Mouse (Mus musculus) limb, embryonic 11.5 days (tissue): Measurements from ENCODE around the gene Enox1. TPM values are rescaled to one million over a fixed set of nuclear protein-coding genes. Genes with fewer than 3 reads are reported as not detected.
A peak's percentile ranks its signal among the peaks of the same experiment; 100 is the strongest.

ENCODE experiments used
- ATAC-seq: fragments of 200-750 bp; cut with Nextera tagmentation; 2 replicates; pipeline ENCODE4 v1.8.0; 2017; ENCODE audit warnings: low read depth; ENCODE audit not compliant: insufficient number of reproducible peaks, low FRiP score, low TSS enrichment
- DNase-seq: peaks from one replicate; pipeline ENCODE4 v3.0.0-alpha.2; 2015; ENCODE audit warnings: low spot score
- H3K27ac ChIP-seq: fragments of 300-500 bp; sonication (generic); replicated peaks from 2 replicates; pipeline ENCODE4 v1.5.1; 2014; ENCODE audit warnings: low read depth, mild to moderate bottlenecking, low read length
- H3K27me3 ChIP-seq: fragments of 300-500 bp; sonication (generic); 2 replicates; pipeline ENCODE4 v1.6.1; 2014; ENCODE audit warnings: mild to moderate bottlenecking, low read length, mixed read lengths; ENCODE audit not compliant: control insufficient read depth, insufficient read depth
- H3K36me3 ChIP-seq: fragments of 300-500 bp; sonication (generic); 2 replicates; pipeline ENCODE4 v1.6.1; 2014; ENCODE audit warnings: mild to moderate bottlenecking, low read length, moderate library complexity, mixed read lengths; ENCODE audit not compliant: control insufficient read depth, insufficient read depth
- H3K4me1 ChIP-seq: fragments of 300-500 bp; sonication (generic); 2 replicates; pipeline ENCODE4 v1.6.1; 2014; ENCODE audit warnings: low read length, mixed read lengths; ENCODE audit not compliant: control insufficient read depth, insufficient read depth
- H3K4me2 ChIP-seq: fragments of 300-500 bp; sonication (generic); 2 replicates; pipeline ENCODE4 v1.6.1; 2014; ENCODE audit warnings: low read depth, mild to moderate bottlenecking, moderate library complexity; ENCODE audit not compliant: severe bottlenecking
- H3K4me3 ChIP-seq: fragments of 300-500 bp; sonication (generic); 2 replicates; pipeline ENCODE4 v1.5.1; 2014; ENCODE audit warnings: low read depth, low read length
- H3K9ac ChIP-seq: fragments of 300-500 bp; sonication (generic); 2 replicates; pipeline ENCODE4 v1.6.1; 2014; ENCODE audit warnings: mild to moderate bottlenecking, low read length
- H3K9me3 ChIP-seq: fragments of 300-500 bp; sonication (generic); 2 replicates; pipeline ENCODE4 v1.6.1; 2016; ENCODE audit warnings: low read length; ENCODE audit not compliant: control insufficient read depth
- WGBS: fragments of 180-500 bp; shearing (Covaris S2); extraction: QIAGEN DNeasy Blood & Tissue Kit; methylation state at CpG from one replicate; pipeline ENCODE4 v1.1.7; 2014; 5-methylcytosine and 5-hydroxymethylcytosine counted together
- polyA plus RNA-seq: library from polyadenylated mRNA; unstranded; fragments of >200 nt; fragmentation: Nextera tagmentation; extraction: Ambion mirVana; gene quantifications from 2 replicates; pipeline ENCODE4 v1.2.1, GENCODE M21; 2014

Enox1 gene
- polyA plus RNA-seq, 1 experiment from 2014 or later, result 5.6 TPM

DNA sequence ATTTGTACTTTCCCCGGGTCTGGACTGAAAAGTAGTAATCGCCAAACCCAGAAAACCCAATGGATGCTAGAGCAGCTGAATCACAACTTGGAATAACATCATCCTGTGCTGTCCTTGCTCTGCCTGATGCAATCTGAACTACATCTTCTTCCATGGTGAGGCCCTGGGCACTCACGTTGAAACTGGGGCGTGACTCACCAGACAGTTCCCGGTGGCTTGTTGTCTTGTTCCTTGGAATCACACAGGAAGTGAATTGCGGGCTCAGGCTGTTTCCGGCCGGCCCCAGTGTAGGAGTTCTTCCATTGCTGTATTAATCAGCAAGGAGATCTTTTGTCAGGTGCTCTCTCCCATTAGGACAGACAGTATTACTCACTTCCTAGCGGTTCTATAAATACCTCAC, 266.6 kb downstream of the Enox1 start:
- no peak overlapping the region for H3K4me3 ChIP-seq
- no peaks in the 10 kb centered on the region for H3K36me3 ChIP-seq
- 84% methylated on average over 9 of the region's 9 CpGs for WGBS
- no peaks in the 10 kb centered on the region for H3K4me1 ChIP-seq
- no peak overlapping the region for H3K4me2 ChIP-seq
- no peak for DNase-seq
- no peaks in the 10 kb centered on the region for H3K27me3 ChIP-seq
- no peak overlapping the region for H3K27ac ChIP-seq
- no peak overlapping the region for H3K9ac ChIP-seq
- H3K9me3 ChIP-seq, result no peaks in the 10 kb centered on the region
- ATAC-seq, result no peak

DNA sequence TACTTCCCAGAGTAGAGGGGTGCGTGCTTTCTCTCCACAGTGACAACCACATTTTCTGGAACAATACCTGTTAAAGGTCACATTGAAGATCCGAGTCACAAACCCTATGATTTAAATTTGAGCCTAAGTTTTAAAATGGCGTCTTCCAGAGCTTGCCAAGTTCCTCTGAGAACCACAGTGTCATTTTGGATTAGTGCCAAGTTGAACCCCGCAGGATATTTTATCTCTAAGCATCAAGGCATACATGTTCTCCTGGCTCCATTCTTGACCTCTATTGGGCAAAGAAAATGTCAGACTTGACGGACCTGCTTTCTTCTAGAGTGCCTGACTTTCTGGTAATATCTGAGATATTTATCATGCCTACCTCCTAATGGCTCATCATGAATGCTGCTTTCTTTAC, 282.9 kb downstream of the Enox1 start:
- Histone ChIP-seq H3K9ac (no peak overlapping the region), H3K27me3 (no peaks in the 10 kb centered on the region), H3K9me3 (no peaks in the 10 kb centered on the region), H3K4me3 (no peak overlapping the region), H3K27ac (no peak overlapping the region), H3K4me1 (no peaks in the 10 kb centered on the region), H3K36me3 (no peaks in the 10 kb centered on the region), H3K4me2 (no peak overlapping the region)
- ATAC-seq (no peak), DNase-seq (no peak)
- WGBS, result 90% methylated on average over 5 of the region's 5 CpGs

DNA sequence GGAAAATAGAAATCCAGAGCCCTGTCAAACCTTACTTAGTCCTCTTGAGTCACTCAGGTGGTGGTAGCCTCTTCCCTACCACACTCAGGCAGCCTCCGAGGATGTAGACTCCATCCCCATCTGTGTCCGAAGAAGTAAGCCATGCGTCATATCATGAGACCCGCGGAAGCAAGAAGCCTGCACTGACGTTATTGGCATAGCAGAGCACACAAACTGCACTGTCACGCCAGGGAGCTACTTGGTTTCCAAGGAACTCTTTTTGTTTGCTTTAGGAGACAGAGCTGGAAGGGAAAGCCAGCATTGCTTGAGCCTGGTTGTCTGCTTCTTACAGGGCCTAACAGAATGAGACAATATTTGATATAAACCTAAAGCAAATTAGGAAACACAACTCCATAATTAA, 284.2 kb downstream of the Enox1 start:
- Histone ChIP-seq H3K9me3 (no peaks in the 10 kb centered on the region), H3K4me3 (no peak overlapping the region), H3K9ac (no peak overlapping the region), H3K4me1 (no peaks in the 10 kb centered on the region), H3K4me2 (no peak overlapping the region), H3K27ac (no peak overlapping the region), H3K27me3 (no peaks in the 10 kb centered on the region), H3K36me3 (no peaks in the 10 kb centered on the region)
- 90% methylated on average over 7 of the region's 7 CpGs for WGBS
- no peak for ATAC-seq
- no peak for DNase-seq

DNA sequence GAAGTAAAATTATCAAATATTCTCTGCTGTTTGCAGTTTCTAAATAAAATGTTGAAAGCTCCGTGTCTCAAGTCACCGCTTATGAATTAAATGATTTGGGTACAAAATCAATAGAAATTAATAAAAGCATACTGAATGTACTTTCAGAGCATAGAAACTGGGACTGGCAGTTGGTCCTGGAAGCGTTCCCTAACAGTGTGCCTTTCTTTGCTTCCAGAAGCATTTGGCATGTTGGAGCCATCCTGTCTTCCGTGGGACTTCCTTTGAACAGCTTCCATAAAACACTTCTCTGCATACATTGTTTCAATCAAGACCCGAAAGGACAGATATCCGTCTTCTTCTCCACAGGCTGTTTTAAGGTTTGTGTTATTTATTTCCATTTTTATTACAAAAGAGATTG, 285.0 kb downstream of the Enox1 start:
- H3K4me1 ChIP-seq, result no peaks in the 10 kb centered on the region
- H3K36me3 ChIP-seq, result no peaks in the 10 kb centered on the region
- no peak overlapping the region for H3K9ac ChIP-seq
- DNase-seq (no peak), ATAC-seq (no peak)
- H3K4me3 ChIP-seq, result no peak overlapping the region
- H3K9me3 ChIP-seq, result no peaks in the 10 kb centered on the region
- no peak overlapping the region for H3K4me2 ChIP-seq
- WGBS, result 90% methylated on average over 6 of the region's 6 CpGs
- H3K27me3 ChIP-seq, result no peaks in the 10 kb centered on the region
- no peak overlapping the region for H3K27ac ChIP-seq

DNA sequence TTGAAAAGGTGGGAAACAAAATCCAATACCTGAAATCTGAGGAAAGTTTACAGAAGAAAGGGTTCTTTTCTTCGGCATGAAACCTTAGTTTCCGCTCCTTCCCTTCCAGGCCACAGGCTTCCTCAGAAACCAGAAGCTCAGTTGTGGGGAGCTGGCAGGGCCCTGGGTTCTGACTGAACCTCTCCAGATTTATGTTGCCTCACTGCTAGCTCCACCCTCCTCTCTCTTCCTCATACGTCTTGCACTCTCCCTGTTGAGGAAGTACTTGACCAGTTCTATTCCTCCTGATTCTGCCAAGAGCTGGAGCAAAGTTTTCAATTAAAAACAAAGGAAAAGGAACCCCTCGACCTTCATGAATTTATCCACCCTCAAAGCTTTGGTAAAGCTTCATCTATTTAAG, 291.4 kb downstream of the Enox1 start:
- no peaks in the 10 kb centered on the region for H3K9me3 ChIP-seq
- WGBS, result 79% methylated on average over 4 of the region's 4 CpGs
- ATAC-seq (no peak), DNase-seq (no peak)
- H3K4me3 ChIP-seq, result no peak overlapping the region
- no peaks in the 10 kb centered on the region for H3K36me3 ChIP-seq
- no peak overlapping the region for H3K9ac ChIP-seq
- H3K4me1 ChIP-seq, result no peaks in the 10 kb centered on the region
- no peak overlapping the region for H3K27ac ChIP-seq
- H3K4me2 ChIP-seq, result no peak overlapping the region
- no peaks in the 10 kb centered on the region for H3K27me3 ChIP-seq

DNA sequence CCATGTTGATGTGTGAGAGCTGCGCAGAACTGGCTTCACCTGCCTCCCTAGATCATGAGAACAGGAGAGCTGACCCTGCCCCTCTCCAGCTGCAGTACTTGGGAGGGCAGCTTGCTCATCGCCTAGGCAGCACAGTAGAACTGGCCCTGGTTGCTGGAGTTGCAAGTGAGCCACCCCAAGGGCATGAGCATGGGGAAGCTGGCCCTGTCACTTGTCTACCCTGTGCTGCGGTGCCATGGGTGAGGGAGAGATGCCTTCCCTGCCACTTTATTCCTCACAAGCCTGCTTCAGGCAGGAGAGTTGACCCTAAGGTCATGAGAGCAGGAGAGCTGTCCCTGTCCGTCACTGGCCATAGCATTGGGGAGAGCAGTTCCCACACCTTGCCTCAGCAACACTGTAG, 295.4 kb downstream of the Enox1 start:
- 81% methylated on average over 4 of the region's 4 CpGs for WGBS
- H3K9ac ChIP-seq, result no peak overlapping the region
- no peaks in the 10 kb centered on the region for H3K4me1 ChIP-seq
- no peak for DNase-seq
- H3K9me3 ChIP-seq, result no peaks in the 10 kb centered on the region
- H3K4me2 ChIP-seq, result no peak overlapping the region
- H3K27me3 ChIP-seq, result no peaks in the 10 kb centered on the region
- no peak for ATAC-seq
- H3K36me3 ChIP-seq, result no peaks in the 10 kb centered on the region
- no peak overlapping the region for H3K27ac ChIP-seq
- no peak overlapping the region for H3K4me3 ChIP-seq

DNA sequence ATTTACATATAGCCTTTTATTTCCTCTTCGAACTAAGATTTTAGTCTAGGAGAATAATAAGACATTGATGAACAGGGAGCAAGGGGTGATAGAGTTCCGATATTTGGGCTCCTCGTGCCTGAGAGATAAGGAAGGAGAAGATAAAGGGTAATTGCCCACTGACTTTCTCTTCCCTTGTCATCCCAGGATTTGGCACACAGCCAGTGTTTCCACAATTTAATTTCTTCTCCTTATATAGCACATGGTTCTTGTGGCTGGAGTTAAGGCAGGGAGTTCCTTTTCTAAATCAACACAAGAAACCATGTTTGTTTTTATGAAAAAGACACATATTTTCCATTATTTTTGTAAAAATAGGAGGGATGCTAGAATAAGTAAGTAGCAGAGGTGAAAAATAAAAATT, 299.5 kb downstream of the Enox1 start:
- no peak for DNase-seq
- Histone ChIP-seq H3K4me3 (no peak overlapping the region), H3K27ac (no peak overlapping the region), H3K4me1 (no peaks in the 10 kb centered on the region), H3K4me2 (no peak overlapping the region), H3K27me3 (no peaks in the 10 kb centered on the region), H3K36me3 (no peaks in the 10 kb centered on the region), H3K9me3 (no peaks in the 10 kb centered on the region), H3K9ac (no peak overlapping the region)
- no peak for ATAC-seq
- 81% methylated on average over 3 of the region's 3 CpGs for WGBS

DNA sequence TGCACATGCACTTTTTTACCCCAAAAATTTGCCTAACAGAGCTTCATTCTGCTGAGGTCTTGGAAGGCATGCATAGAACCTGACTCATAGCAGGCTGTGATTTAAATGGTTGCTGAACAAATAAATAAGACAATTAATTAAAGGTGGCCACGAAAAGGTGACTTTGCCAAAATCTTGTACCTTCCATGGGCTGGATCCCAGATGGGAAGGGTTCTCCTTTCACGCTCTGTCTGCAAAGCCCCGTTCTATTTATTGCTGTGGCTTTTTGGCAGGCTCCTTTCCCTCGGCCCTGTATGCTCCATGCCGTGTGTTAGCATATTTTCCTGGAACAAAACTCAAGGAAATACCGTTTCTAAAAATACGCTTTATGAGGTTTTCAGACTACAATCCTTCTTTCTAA, 300.3 kb downstream of the Enox1 start:
- Histone ChIP-seq H3K4me3 (no peak overlapping the region), H3K4me1 (no peaks in the 10 kb centered on the region), H3K4me2 (no peak overlapping the region), H3K27me3 (no peaks in the 10 kb centered on the region), H3K27ac (no peak overlapping the region), H3K36me3 (no peaks in the 10 kb centered on the region), H3K9me3 (no peaks in the 10 kb centered on the region), H3K9ac (no peak overlapping the region)
- WGBS, result 69% methylated on average over 7 of the region's 7 CpGs
- ATAC-seq (no peak), DNase-seq (no peak)

DNA sequence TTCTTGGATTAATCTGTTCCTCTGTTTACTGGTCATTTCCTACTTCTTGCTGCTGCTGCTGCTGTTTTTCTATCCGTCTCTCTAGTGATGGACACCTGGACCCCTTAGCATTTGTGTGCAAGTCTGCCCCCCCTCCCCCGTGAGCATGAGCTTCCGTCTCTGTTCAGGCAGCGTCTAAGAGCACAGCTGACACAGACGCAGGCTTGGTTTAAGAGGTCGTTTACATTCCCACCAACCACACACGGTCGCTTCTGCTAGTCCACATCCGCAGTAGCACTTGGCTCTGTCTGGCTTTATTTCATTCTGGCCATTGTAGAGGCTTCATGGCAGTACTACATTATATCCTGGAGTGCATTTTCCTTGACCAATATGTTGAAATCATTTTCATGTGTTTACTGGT, 301.7 kb downstream of the Enox1 start:
- ATAC-seq (no peak), DNase-seq (peak; percentile 34)
- Histone ChIP-seq H3K27ac (no peak overlapping the region), H3K4me1 (no peaks in the 10 kb centered on the region), H3K9ac (no peak overlapping the region), H3K27me3 (no peaks in the 10 kb centered on the region), H3K4me3 (no peak overlapping the region), H3K4me2 (no peak overlapping the region), H3K36me3 (no peaks in the 10 kb centered on the region), H3K9me3 (no peaks in the 10 kb centered on the region)
- 13% methylated on average over 9 of the region's 9 CpGs for WGBS
